ENCODE assay signal across 19 mouse cellular contexts in the genomic region with DNA sequence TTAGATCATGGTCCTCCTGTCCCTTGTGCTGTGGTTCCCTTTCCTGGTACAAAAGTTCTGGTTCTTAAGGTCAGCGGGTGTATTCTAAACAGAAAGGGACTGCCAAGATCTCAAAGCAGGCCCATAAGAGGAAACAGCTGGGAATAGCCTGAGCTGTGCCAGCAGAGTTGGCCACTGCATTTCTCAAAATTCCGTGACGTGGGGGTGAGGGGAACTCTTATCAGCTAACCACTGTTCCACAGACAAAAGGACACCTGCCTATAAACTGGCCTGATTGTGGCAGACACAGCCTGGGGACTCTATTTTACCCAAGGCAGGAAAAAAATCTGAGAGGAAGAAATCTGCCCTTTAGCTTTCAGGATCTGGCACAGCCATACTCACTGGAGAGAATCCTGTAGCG. TPM values are rescaled to one million over a fixed set of nuclear protein-coding genes. Genes with fewer than 3 reads are reported as not detected.
DNase-seq lines count a peak whose midpoint lies in the region; ATAC-seq and TF ChIP-seq lines count a peak whose summit lies in the region.
"Had no signal": no experiment of that assay in that cellular context is flagged by ENCODE, and none has a peak within 500 bp of the region (broad histone marks: within the 10 kb centered on the region; RNA-seq: fewer than 3 reads in every experiment).

No protein-coding gene starts in this region.

- H3K4me1 ChIP-seq in heart, embryonic 10.5 days: no peaks in the 10 kb centered on the region
- 0 out of 2 replicates have a peak, but pooled peaks cover 8% of the 10 kb centered on the region for H3K4me1 ChIP-seq in heart, postnatal 0 days (ENCODE audit: control insufficient read depth, insufficient read depth)
- H3K4me1 ChIP-seq: embryonic facial prominence, embryonic 12.5 days; forebrain, embryonic 15.5 days; midbrain, embryonic 15.5 days had no signal

- 0 out of 2 replicates have a peak, but pooled peaks have one; percentile 35 for TF ChIP-seq EP300 in heart, postnatal 0 days (IDR thresholded peaks at IDR 0.05; ENCODE audit: low read depth)

- H3K9ac ChIP-seq in heart, postnatal 0 days (replicated peaks; ENCODE audit: low read depth, low read length): 0 out of 2 replicates have a peak overlapping the region, but pooled peaks have one; percentile 15
- H3K9ac ChIP-seq: embryonic facial prominence, embryonic 12.5 days; forebrain, embryonic 15.5 days; midbrain, embryonic 15.5 days had no signal

- peak; percentile 75 to 84 for DNase-seq in heart, adult 18-20 months
- no peak for DNase-seq in heart, embryonic 10.5 days (ENCODE audit: low spot score)
- peak; percentile 23 for DNase-seq in gastrocnemius, postnatal 10 days
- peak; percentile 74 for DNase-seq in heart, postnatal 0 days (ENCODE audit: low spot score)
- DNase-seq in lung, postnatal 4 days: peak; percentile 23 to 51
- DNase-seq in thymus, postnatal 4 days: no peak
- no peak for DNase-seq in kidney, postnatal 10 days
- DNase-seq: kidney, adult 8-10 months; layer of hippocampus, adult 9-11 months; right cerebral cortex, adult 18-20 months; thymus, postnatal 14 days had no signal

- no peak overlapping the region for H3K4me3 ChIP-seq in heart, embryonic 10.5 days
- no peak overlapping the region for H3K4me3 ChIP-seq in heart, postnatal 0 days (ENCODE audit: low read depth, low read length)
- H3K4me3 ChIP-seq: embryonic facial prominence, embryonic 12.5 days; forebrain, embryonic 15.5 days; midbrain, embryonic 15.5 days had no signal

- 48% methylated on average over 4 of the region's 4 CpGs for WGBS in heart, embryonic 10.5 days
- WGBS in heart, postnatal 0 days: 19% methylated on average over 4 of the region's 4 CpGs

- no peak for TF ChIP-seq CTCF in heart, postnatal 0 days (IDR thresholded peaks at IDR 0.05; ENCODE audit: low read depth)

- no peaks in the 10 kb centered on the region for H3K27me3 ChIP-seq in heart, embryonic 10.5 days (ENCODE audit: insufficient read depth, poor library complexity, severe bottlenecking)
- no peaks in the 10 kb centered on the region for H3K27me3 ChIP-seq in heart, postnatal 0 days (ENCODE audit: control insufficient read depth, insufficient read depth, low read length)
- H3K27me3 ChIP-seq: embryonic facial prominence, embryonic 12.5 days; forebrain, embryonic 15.5 days; midbrain, embryonic 15.5 days had no signal

- H3K27ac ChIP-seq in heart, embryonic 10.5 days: no peak overlapping the region
- H3K27ac ChIP-seq in heart, postnatal 0 days (ENCODE audit: low read depth): peak overlapping the region; percentile 32
- H3K27ac ChIP-seq: embryonic facial prominence, embryonic 12.5 days; forebrain, embryonic 15.5 days; midbrain, embryonic 15.5 days had no signal

- no peaks in the 10 kb centered on the region for H3K9me3 ChIP-seq in heart, embryonic 10.5 days
- H3K9me3 ChIP-seq in heart, postnatal 0 days (replicated peaks; ENCODE audit: control insufficient read depth, low read length): no peaks in the 10 kb centered on the region
- H3K9me3 ChIP-seq: embryonic facial prominence, embryonic 12.5 days; forebrain, embryonic 15.5 days; midbrain, embryonic 15.5 days had no signal

- H3K36me3 ChIP-seq in heart, embryonic 10.5 days: no peaks in the 10 kb centered on the region
- H3K36me3 ChIP-seq in heart, postnatal 0 days (replicated peaks; ENCODE audit: control insufficient read depth, insufficient read depth, low read length): no peaks in the 10 kb centered on the region
- H3K36me3 ChIP-seq: embryonic facial prominence, embryonic 12.5 days; forebrain, embryonic 15.5 days; midbrain, embryonic 15.5 days had no signal

- ATAC-seq in heart, postnatal 0 days (ENCODE audit: insufficient read depth, low read depth): peak; percentile 83
- ATAC-seq: forebrain, embryonic 15.5 days; midbrain, embryonic 15.5 days had no signal

- no peak overlapping the region for H3K4me2 ChIP-seq in heart, postnatal 0 days (ENCODE audit: low read depth, low read length)
- H3K4me2 ChIP-seq: embryonic facial prominence, embryonic 12.5 days; forebrain, embryonic 15.5 days; midbrain, embryonic 15.5 days had no signal

RNA-seq across cellular contexts. Expression of gene Ifi27l2b, which starts 30.3 kb away (rescaled TPM):
- not detected for total RNA-seq in heart, adult 18-20 months (2021)
- 0.17 and 0.20 TPM in 2 replicates for polyA plus RNA-seq in heart, embryonic 10.5 days (2016; fragmentation: Nextera tagmentation; extraction: Ambion mirVana)
- not detected for total RNA-seq in gastrocnemius, postnatal 10 days (2021)
- total RNA-seq in heart, postnatal 0 days (2014; rRNA removed; ENCODE audit: low replicate concordance): not detected in 2 replicates
- polyA plus RNA-seq in heart, postnatal 0 days (2015; fragmentation: Nextera tagmentation; extraction: Ambion mirVana): 0.29 and 0.63 TPM in 2 replicates
- total RNA-seq: adrenal gland, postnatal 36 days had no signal
- polyA plus RNA-seq: embryonic facial prominence, embryonic 12.5 days; forebrain, embryonic 15.5 days; hindbrain, embryonic 11.5 days; limb, embryonic 11.5 days; lung, embryonic 16.5 days; midbrain, embryonic 15.5 days; neural tube, embryonic 14.5 days had no signal

RNA-seq across cellular contexts. Expression of gene Ifi27l2a, which starts 43.8 kb away (rescaled TPM):
- total RNA-seq in heart, adult 18-20 months (2021): 10 to 100 TPM; 48.4 to 73.7 TPM
- 0.71 and 0.98 TPM in 2 replicates for polyA plus RNA-seq in heart, embryonic 10.5 days (2016; fragmentation: Nextera tagmentation; extraction: Ambion mirVana)
- total RNA-seq in gastrocnemius, postnatal 10 days (2021): 1 to 10 TPM; 7.7 to 7.8 TPM
- 65.8 and 156 TPM in 2 replicates for total RNA-seq in heart, postnatal 0 days (2014; rRNA removed; ENCODE audit: low replicate concordance)
- polyA plus RNA-seq in heart, postnatal 0 days (2015; fragmentation: Nextera tagmentation; extraction: Ambion mirVana): 51.0 and 68.2 TPM in 2 replicates
- polyA plus RNA-seq: neural tube, embryonic 14.5 days had no signal

RNA-seq across cellular contexts. Expression of gene Ppp4r4, which starts 44.8 kb away (rescaled TPM):
- under 1 TPM; 0.31 to 0.32 TPM for total RNA-seq in heart, adult 18-20 months (2021)
- 0.17 and 1.6 TPM in 2 replicates for polyA plus RNA-seq in heart, embryonic 10.5 days (2016; fragmentation: Nextera tagmentation; extraction: Ambion mirVana)
- total RNA-seq in gastrocnemius, postnatal 10 days (2021): under 1 TPM; 0.25 to 0.87 TPM
- 1.1 TPM in 1 of 2 replicates, not detected in the other for total RNA-seq in heart, postnatal 0 days (2014; rRNA removed; ENCODE audit: low replicate concordance)
- polyA plus RNA-seq in heart, postnatal 0 days (2015; fragmentation: Nextera tagmentation; extraction: Ambion mirVana): 0.05 and 0.12 TPM in 2 replicates

RNA-seq across cellular contexts. Expression of gene Ifi27, which starts 53.3 kb away (rescaled TPM):
- 100 to 1,000 TPM in 1 of 2 experiments, 10 to 100 TPM in 1; 53.9 to 125 TPM for total RNA-seq in heart, adult 18-20 months (2021)
- 2.4 and 6.6 TPM in 2 replicates for polyA plus RNA-seq in heart, embryonic 10.5 days (2016; fragmentation: Nextera tagmentation; extraction: Ambion mirVana)
- 100 to 1,000 TPM; 104 to 113 TPM for total RNA-seq in gastrocnemius, postnatal 10 days (2021)
- total RNA-seq in heart, postnatal 0 days (2014; rRNA removed; ENCODE audit: low replicate concordance): 39.5 and 47.2 TPM in 2 replicates
- polyA plus RNA-seq in heart, postnatal 0 days (2015; fragmentation: Nextera tagmentation; extraction: Ambion mirVana): 30.4 and 30.8 TPM in 2 replicates

Comparison
In these comparisons a context has a peak if more than half of its experiments do, and no peak if none do; other contexts are left out.
1. DNase-seq: peak in heart, adult 18-20 months (2 of 2), gastrocnemius, postnatal 10 days (single experiment), heart, postnatal 0 days (single experiment) and lung, postnatal 4 days (2 of 2); none in heart, embryonic 10.5 days (single experiment), thymus, postnatal 4 days (single experiment) and kidney, postnatal 10 days (single experiment).